Mouse (Mus musculus): Measurements from ENCODE around the gene Nr4a1. TPM values are rescaled to one million over a fixed set of nuclear protein-coding genes. Genes with fewer than 3 reads are reported as not detected.

Gene Nr4a1
- polyA plus RNA-seq, 1 experiment = 16.4 TPM

- no peak for TF ChIP-seq POLR2A (IDR thresholded peaks at IDR 0.05; ENCODE audit: borderline replicate concordance, insufficient read depth, low read length)
- no peak for TF ChIP-seq CTCF (IDR thresholded peaks at IDR 0.05; ENCODE audit: borderline replicate concordance, insufficient read depth, low read depth, low read length)
- Histone ChIP-seq H3K27ac (ENCODE audit: insufficient read depth, low read length) (no peak overlapping the region), H3K27me3 (ENCODE audit: control insufficient read depth, insufficient read depth, low read length) (no peaks in the 10 kb centered on the region), H3K4me1 (ENCODE audit: control insufficient read depth, insufficient read depth, low read length) (peaks cover 12% of the 10 kb centered on the region), H3K4me3 (replicated peaks; ENCODE audit: insufficient read depth, low read depth, low read length) (no peak overlapping the region)
- DNase-seq = no peak
- 53% methylated on average over 9 of the region's 9 CpGs for WGBS
Observed at GRCm38 (mm10) chr15:101241236-101241635, 12.8 kb upstream of the Nr4a1 start.

- peaks cover 13% of the 10 kb centered on the region for H3K4me1 ChIP-seq (ENCODE audit: control insufficient read depth, insufficient read depth, low read length)
- no peak overlapping the region for H3K27ac ChIP-seq (ENCODE audit: insufficient read depth, low read length)
- H3K27me3 ChIP-seq (ENCODE audit: control insufficient read depth, insufficient read depth, low read length) = no peaks in the 10 kb centered on the region
- WGBS = 86% methylated on average over 9 of the region's 9 CpGs
- DNase-seq = no peak
- H3K4me3 ChIP-seq (replicated peaks; ENCODE audit: insufficient read depth, low read depth, low read length) = no peak overlapping the region
- TF ChIP-seq CTCF (IDR thresholded peaks at IDR 0.05; ENCODE audit: borderline replicate concordance, insufficient read depth, low read depth, low read length) = no peak
- no peak for TF ChIP-seq POLR2A (IDR thresholded peaks at IDR 0.05; ENCODE audit: borderline replicate concordance, insufficient read depth, low read length)
Observed at GRCm38 (mm10) chr15:101241853-101242252, 12.2 kb upstream of the Nr4a1 start.

GRCm38 (mm10) chr15:101242645-101243044 is 11.4 kb upstream of the Nr4a1 start:
- peak; percentile 84 to 94 for DNase-seq
- WGBS = 7% methylated on average over 8 of the region's 8 CpGs
- H3K27ac ChIP-seq (ENCODE audit: insufficient read depth, low read length) = no peak overlapping the region; the same call in 1 of the 2 replicates
- TF ChIP-seq CTCF (IDR thresholded peaks at IDR 0.05; ENCODE audit: borderline replicate concordance, insufficient read depth, low read depth, low read length) (peak; percentile 71), POLR2A (IDR thresholded peaks at IDR 0.05; ENCODE audit: borderline replicate concordance, insufficient read depth, low read length) (no peak)
- H3K4me3 ChIP-seq (replicated peaks; ENCODE audit: insufficient read depth, low read depth, low read length) = no peak overlapping the region
- peaks cover 17% of the 10 kb centered on the region for H3K4me1 ChIP-seq (ENCODE audit: control insufficient read depth, insufficient read depth, low read length)
- no peaks in the 10 kb centered on the region for H3K27me3 ChIP-seq (ENCODE audit: control insufficient read depth, insufficient read depth, low read length)

- Histone ChIP-seq H3K4me1 (ENCODE audit: control insufficient read depth, insufficient read depth, low read length) (peaks cover 17% of the 10 kb centered on the region), H3K27me3 (ENCODE audit: control insufficient read depth, insufficient read depth, low read length) (no peaks in the 10 kb centered on the region), H3K4me3 (replicated peaks; ENCODE audit: insufficient read depth, low read depth, low read length) (no peak overlapping the region), H3K27ac (ENCODE audit: insufficient read depth, low read length) (no peak overlapping the region)
- DNase-seq = no peak
- no peak for TF ChIP-seq CTCF (IDR thresholded peaks at IDR 0.05; ENCODE audit: borderline replicate concordance, insufficient read depth, low read depth, low read length)
- no peak for TF ChIP-seq POLR2A (IDR thresholded peaks at IDR 0.05; ENCODE audit: borderline replicate concordance, insufficient read depth, low read length)
- 71% methylated on average over 3 of the region's 3 CpGs for WGBS
Observed at GRCm38 (mm10) chr15:101244012-101244411, 10.1 kb upstream of the Nr4a1 start.

GRCm38 (mm10) chr15:101246231-101247154 is 7.6 kb upstream of the Nr4a1 start:
- H3K4me3 ChIP-seq (replicated peaks; ENCODE audit: insufficient read depth, low read depth, low read length) = peak overlapping the region; percentile 55
- peaks cover 11% of the 10 kb centered on the region for H3K4me1 ChIP-seq (ENCODE audit: control insufficient read depth, insufficient read depth, low read length)
- WGBS = 3% methylated on average over 56 of the region's 56 CpGs
- peak; percentile 95 to 99 for DNase-seq
- TF ChIP-seq POLR2A (IDR thresholded peaks at IDR 0.05; ENCODE audit: borderline replicate concordance, insufficient read depth, low read length) (peak; percentile 35; the same call in 1 of the 2 replicates), CTCF (IDR thresholded peaks at IDR 0.05; ENCODE audit: borderline replicate concordance, insufficient read depth, low read depth, low read length) (no peak)
- no peaks in the 10 kb centered on the region for H3K27me3 ChIP-seq (ENCODE audit: control insufficient read depth, insufficient read depth, low read length)
- H3K27ac ChIP-seq (ENCODE audit: insufficient read depth, low read length) = peak overlapping the region; percentile 87

- peak overlapping the region; percentile 11; the same call in 1 of the 2 replicates for H3K27ac ChIP-seq (ENCODE audit: insufficient read depth, low read length)
- no peak for TF ChIP-seq CTCF (IDR thresholded peaks at IDR 0.05; ENCODE audit: borderline replicate concordance, insufficient read depth, low read depth, low read length)
- TF ChIP-seq POLR2A (IDR thresholded peaks at IDR 0.05; ENCODE audit: borderline replicate concordance, insufficient read depth, low read length) = no peak
- H3K4me1 ChIP-seq (ENCODE audit: control insufficient read depth, insufficient read depth, low read length) = peaks cover 5% of the 10 kb centered on the region; the same call in 1 of the 2 replicates
- whole genome bisulfite sequencing = 100% methylated on average over 1 of the region's 1 CpGs
- no peak overlapping the region for H3K4me3 ChIP-seq (replicated peaks; ENCODE audit: insufficient read depth, low read depth, low read length)
- no peaks in the 10 kb centered on the region for H3K27me3 ChIP-seq (ENCODE audit: control insufficient read depth, insufficient read depth, low read length)
- DNase-seq = no peak
Observed at GRCm38 (mm10) chr15:101247155-101247498, 6.9 kb upstream of the Nr4a1 start.

GRCm38 (mm10) chr15:101248029-101248710 is 5.9 kb upstream of the Nr4a1 start:
- H3K27me3 ChIP-seq (ENCODE audit: control insufficient read depth, insufficient read depth, low read length) = no peaks in the 10 kb centered on the region
- peaks cover 5% of the 10 kb centered on the region; the same call in 1 of the 2 replicates for H3K4me1 ChIP-seq (ENCODE audit: control insufficient read depth, insufficient read depth, low read length)
- WGBS = 70% methylated on average over 5 of the region's 5 CpGs
- no peak overlapping the region for H3K4me3 ChIP-seq (replicated peaks; ENCODE audit: insufficient read depth, low read depth, low read length)
- H3K27ac ChIP-seq (ENCODE audit: insufficient read depth, low read length) = no peak overlapping the region
- TF ChIP-seq CTCF (IDR thresholded peaks at IDR 0.05; ENCODE audit: borderline replicate concordance, insufficient read depth, low read depth, low read length) (no peak), POLR2A (IDR thresholded peaks at IDR 0.05; ENCODE audit: borderline replicate concordance, insufficient read depth, low read length) (no peak)
- no peak for DNase-seq
